In genomic region chr6:30139329-30140045, GRCm38 (mm10) we compare ENCODE assay signal across 17 mouse cellular contexts.
"Had no signal": no experiment of that assay in that cellular context is flagged by ENCODE, and none has a peak within 500 bp of the region (broad histone marks: within the 10 kb centered on the region; RNA-seq: fewer than 3 reads in every experiment).

No protein-coding gene starts in this region.

- DNase-seq: kidney, adult 2 months; kidney, postnatal 25 days; layer of hippocampus, adult 9-11 months; layer of hippocampus, postnatal 36 days; liver; lung, embryonic 14.5 days; lung, postnatal 14 days; right cerebral cortex, postnatal 14 days; thymus, adult 2 months; thymus, postnatal 25 days had no signal

- H3K4me3 ChIP-seq: intestine, embryonic 15.5 days; limb, embryonic 12.5 days; megakaryocyte, embryonic 14.5 days; neural tube, embryonic 13.5 days; stomach, embryonic 15.5 days had no signal

- H3K4me1 ChIP-seq: intestine, embryonic 15.5 days; limb, embryonic 12.5 days; neural tube, embryonic 13.5 days; stomach, embryonic 15.5 days had no signal

- H3K27ac ChIP-seq: intestine, embryonic 15.5 days; limb, embryonic 12.5 days; liver, embryonic 14.5 days; neural tube, embryonic 13.5 days; stomach, embryonic 15.5 days had no signal

- ATAC-seq: intestine, embryonic 15.5 days; midbrain, embryonic 16.5 days had no signal
